Comparison of ENCODE assay signal across 17 mouse cellular contexts in genomic region chr2:167783374-167783773, GRCm38 (mm10).
"Had no signal": no experiment of that assay in that cellular context is flagged by ENCODE, and none has a peak within 500 bp of the region (broad histone marks: within the 10 kb centered on the region; RNA-seq: fewer than 3 reads in every experiment).

No protein-coding gene starts in this region.

- H3K27ac ChIP-seq: limb, embryonic 12.5 days; limb, embryonic 15.5 days; macrophage; midbrain, embryonic 13.5 days; neural tube, embryonic 13.5 days had no signal

- DNase-seq: kidney, adult 18-20 months; kidney, adult 9 months; kidney, postnatal 14 days; kidney, postnatal 4 days; left cerebral cortex, postnatal 4 days; lung, adult 2 months; lung, postnatal 10 days; thymus, adult 18-20 months; thymus, postnatal 36 days had no signal

- ATAC-seq: intestine, embryonic 16.5 days; midbrain, embryonic 13.5 days; midbrain, embryonic 16.5 days had no signal

- H3K9ac ChIP-seq: limb, embryonic 12.5 days; limb, embryonic 15.5 days; midbrain, embryonic 13.5 days; neural tube, embryonic 13.5 days had no signal

- H3K9me3 ChIP-seq: limb, embryonic 12.5 days; limb, embryonic 15.5 days; midbrain, embryonic 13.5 days; neural tube, embryonic 13.5 days had no signal

- H3K4me3 ChIP-seq: limb, embryonic 12.5 days; limb, embryonic 15.5 days; midbrain, embryonic 13.5 days; myocyte; neural tube, embryonic 13.5 days had no signal

- H3K4me2 ChIP-seq: limb, embryonic 15.5 days; midbrain, embryonic 13.5 days; neural tube, embryonic 13.5 days had no signal

- H3K36me3 ChIP-seq: limb, embryonic 12.5 days; limb, embryonic 15.5 days; midbrain, embryonic 13.5 days; neural tube, embryonic 13.5 days had no signal

- H3K27me3 ChIP-seq: limb, embryonic 12.5 days; limb, embryonic 15.5 days; neural tube, embryonic 13.5 days had no signal
